Mouse (Mus musculus) layer of hippocampus, adult 8-10 months (tissue): ENCODE results near the gene Cenph. TPM values are rescaled to one million over a fixed set of nuclear protein-coding genes. Genes with fewer than 3 reads are reported as not detected.
"Not testable (repeated sequence)": the region's sequence is repeated elsewhere in the genome, so short reads cannot be mapped to it uniquely, and the experiment has no call there.

ENCODE experiments used
- DNase-seq, 2 experiments: peaks; one replicate each; pipeline ENCODE4 v3.0.0; 2022; ENCODE audit warnings: low spot score in 2 of 2
- total RNA-seq, 4 experiments: library from RNA; stranded (reverse); gene quantifications; 2 replicates each; pipeline ENCODE4 v1.2.4; 2022

Gene Cenph
- under 1 TPM in 3 of 4 experiments, not detected in 1; 0.33 to 0.90 (median 0.43) TPM for total RNA-seq

DNA sequence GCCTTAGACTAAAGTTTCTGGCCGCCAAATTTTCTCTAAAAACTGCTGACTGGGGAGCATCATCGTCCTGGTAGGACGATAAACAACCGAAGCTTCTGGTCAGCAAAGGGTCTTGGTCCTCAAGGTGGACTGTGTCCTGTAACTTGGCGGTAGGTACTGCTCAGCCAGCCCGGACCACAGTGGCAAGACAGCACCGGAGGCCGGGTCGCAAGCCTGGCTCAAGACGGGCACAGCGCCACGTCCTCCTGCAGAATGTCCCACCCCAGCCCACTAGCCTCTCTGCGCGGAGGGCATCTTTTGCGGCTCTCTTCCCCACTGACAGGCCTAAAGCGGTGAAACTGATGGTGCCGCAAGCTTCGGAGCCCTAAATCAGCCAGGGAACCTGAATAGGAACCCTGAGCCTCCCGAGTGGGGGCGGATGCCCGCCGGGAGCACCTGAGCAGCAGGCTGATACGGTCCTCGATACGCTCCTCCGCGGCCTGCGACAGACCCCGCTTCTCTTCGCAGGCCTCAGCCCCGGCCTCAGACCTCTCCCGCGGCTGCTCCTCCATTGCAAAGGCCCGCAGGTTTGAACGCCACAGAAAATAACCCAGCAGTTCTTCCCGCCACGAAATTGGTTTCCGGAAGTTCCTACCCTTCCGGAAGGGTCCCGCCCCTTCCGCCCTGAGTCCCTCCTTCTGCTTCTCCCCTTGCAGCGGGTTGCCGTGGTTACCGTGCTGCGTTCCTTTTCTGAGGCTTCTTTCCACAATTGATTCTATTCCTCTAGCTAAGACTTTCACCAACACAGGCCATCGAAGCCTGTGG lies at the start of gene Cenph:
Cenph (minus strand) TSS at position 648 of the 804 bp plus-strand sequence.
- DNase-seq: peak; percentile 78

DNA sequence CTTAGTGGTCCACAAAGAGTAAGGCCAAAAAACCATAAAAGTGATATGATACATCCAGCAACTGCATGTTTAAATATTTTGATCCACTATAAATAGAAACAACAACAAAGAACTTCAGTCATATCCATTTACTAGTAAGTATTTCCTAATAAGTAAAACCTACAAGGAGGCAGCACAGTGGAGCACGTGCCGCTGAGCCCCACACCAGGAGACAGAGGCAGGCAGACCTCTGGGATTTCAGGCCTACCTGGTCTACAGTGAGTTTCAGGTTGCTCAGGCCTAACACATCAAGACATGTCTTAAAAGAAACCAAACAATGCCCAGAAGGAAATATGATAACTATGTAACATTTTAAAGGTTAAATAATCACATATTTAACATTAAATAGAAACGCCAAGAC lies 49.2 kb upstream of the Cenph start:
- DNase-seq: no peak

DNA sequence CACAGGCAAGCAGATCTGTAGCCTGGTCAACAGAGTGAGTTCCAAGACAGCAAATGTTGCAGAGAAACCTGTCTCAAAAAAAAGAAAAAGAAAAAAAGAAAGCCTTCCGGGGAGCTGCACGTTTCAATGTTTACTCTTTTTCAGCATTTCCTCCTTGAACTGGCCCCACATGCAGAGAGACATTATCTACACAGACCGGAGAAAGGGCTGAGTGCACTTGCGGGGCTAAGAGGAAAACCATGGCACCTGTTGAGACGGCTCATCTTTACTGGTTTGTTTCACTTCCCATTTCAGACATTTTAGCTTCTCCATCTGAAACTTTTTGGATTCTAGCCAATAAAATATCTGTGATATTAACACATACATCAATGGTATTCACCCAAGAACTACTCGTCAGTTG lies 48.6 kb upstream of the Cenph start:
- DNase-seq: no peak

DNA sequence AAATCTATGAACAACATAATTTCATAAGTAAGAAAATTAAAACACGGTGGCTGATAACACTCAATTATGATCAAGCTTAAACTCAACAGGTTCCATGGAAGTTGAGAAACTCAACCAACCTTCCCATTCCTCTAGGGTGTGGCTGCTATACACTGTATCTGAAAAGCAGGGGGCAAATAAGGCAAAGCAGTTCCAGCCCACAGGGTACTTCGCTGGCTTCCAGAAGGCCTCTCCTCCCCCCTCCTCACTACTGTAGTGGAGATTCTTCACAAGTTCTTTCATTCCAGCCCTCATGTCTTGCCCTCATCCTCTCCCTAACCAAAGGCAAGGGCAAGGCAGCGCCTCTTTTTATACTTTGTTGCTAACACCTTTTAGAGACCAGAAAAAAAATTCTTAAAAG lies 48.2 kb upstream of the Cenph start:
- no peak for DNase-seq

DNA sequence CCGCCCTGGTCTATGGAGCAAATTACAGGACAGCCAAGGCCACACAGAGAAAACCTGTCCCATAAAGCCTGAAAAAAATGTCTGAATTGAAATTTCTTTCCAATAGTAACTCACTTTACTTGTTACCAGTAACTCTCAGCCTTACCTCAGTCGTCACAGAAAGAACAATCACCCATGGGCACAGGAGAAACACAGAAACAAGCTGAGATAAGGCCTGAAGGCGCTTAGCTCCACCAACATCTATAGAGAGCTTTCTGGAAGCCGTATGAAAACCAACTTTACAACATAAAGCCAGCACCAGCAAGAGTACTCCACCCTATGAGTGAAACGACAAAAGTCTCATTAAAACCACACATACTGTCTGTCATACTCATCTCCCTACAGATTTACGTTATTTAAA lies 38.8 kb upstream of the Cenph start:
- no peak for DNase-seq

DNA sequence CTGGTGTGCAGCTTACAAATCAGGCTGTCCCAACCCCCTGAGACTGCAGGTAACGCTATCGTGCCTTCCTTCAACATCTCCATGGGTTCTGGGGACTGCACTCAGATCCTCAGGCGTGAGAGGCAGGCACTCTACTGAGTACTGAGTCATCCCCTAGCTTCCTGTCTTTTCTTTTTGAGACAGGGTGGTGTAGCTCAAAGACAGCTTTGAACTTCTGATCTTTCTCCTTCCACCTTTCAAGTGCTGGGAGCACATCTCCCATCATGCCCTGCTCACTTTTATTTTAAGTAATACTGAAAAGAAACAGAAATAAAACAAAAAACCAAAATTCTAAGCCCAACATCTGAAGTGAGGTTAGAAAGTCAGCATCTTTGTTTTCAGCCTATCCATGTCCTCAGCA lies 30.1 kb upstream of the Cenph start:
- DNase-seq: no peak

- DNase-seq: no peak
These were observed 21.5 kb upstream of the Cenph start for GRCm38 (mm10) chr13:100797171-100797570.

DNA sequence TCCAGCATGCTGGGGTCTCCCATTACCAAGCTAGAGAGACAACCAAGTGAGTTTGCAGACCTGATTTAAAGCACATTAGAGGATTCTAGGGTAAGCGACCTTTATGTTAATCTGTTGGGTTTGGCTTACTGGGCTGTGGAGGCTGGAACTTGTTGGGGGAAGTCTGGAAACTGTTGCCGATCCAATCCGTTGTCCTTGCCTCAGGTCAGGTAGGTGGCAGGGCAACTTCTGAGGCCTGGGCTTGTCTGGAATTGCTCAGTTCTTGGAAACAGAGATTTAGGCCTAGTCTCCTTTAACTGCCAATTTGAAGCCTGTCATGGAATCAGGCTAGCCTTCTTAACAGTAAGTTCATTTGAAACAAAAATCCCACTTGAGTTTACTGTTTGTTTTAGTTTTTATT lies 13.4 kb upstream of the Cenph start:
- no peak for DNase-seq

DNA sequence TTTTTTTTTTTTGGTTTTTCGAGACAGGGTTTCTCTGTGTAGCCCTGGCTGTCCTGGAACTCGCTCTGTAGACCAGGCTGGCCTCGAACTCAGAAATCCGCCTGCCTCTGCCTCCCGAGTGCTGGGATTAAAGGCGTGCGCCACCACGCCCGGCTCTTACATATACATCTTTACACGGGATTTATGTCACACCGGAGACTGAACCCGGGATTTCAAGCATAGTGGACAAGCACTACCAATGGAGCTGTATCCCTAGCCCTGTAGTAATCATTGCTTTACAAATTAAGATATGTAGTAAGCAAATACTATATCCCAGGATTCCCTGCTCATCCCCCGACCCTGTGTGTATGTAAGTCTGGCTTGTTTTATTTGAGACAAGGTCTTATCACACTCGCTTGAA lies 12.4 kb upstream of the Cenph start:
- not testable (repeated sequence) for DNase-seq

- DNase-seq: no peak
These were observed 11.8 kb upstream of the Cenph start for GRCm38 (mm10) chr13:100787316-100788010.

DNA sequence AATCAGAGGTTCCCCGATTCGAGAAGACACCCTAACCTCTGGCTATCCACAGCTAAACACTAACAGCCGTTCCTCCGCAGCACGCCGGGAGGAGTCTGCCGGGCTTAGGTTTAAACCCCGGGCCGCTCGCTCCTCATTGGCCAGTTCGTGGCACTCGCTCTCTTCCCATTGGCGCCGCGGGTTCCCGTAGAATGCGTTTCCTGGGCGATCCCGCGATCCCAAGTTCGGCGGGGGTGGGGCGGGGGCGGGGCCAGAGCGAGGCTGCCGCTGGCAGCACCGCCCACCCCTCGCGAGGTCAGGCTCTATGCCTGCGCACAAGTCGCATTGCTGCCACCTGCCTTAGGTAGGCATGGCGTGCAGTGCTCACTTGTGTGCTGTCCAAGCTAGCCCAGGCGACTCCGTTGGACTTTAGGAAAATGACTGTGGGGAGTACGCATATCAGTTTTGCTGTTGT lies 10.7 kb upstream of the Cenph start, which contains the start of gene Ccnb1:
Ccnb1 (minus strand) TSS at position 157 of the 454 bp plus-strand sequence.
- peak; percentile 72 to 81 for DNase-seq

- DNase-seq: no peak
These were observed 10.2 kb upstream of the Cenph start for GRCm38 (mm10) chr13:100785806-100786413.

DNA sequence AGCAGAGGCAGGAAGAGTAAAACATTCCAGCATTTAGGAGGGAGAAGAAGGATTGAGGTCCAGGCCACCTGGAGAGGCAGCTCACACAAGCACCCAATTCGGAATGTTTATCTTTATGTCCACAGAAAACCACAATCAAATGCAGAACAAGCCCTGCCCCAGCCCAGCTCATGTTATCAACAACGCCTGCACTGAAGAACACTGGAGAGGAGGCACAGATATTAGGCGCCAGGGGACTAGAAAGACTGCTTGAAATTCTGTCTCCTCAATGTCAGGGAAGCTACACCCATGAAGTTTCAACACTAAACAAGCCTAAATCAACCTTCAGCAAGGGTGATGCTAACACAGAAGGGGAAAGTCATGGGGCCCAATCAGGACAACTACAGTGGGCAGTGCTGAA lies 1.8 kb upstream of the Cenph start:
- DNase-seq: no peak

GRCm38 (mm10) chr13:100776710-100777109 lies 1.0 kb upstream of the Cenph start:
- DNase-seq: no peak

- no peak for DNase-seq
These were observed 339 bp upstream of the Cenph start for GRCm38 (mm10) chr13:100776056-100776419.

DNA sequence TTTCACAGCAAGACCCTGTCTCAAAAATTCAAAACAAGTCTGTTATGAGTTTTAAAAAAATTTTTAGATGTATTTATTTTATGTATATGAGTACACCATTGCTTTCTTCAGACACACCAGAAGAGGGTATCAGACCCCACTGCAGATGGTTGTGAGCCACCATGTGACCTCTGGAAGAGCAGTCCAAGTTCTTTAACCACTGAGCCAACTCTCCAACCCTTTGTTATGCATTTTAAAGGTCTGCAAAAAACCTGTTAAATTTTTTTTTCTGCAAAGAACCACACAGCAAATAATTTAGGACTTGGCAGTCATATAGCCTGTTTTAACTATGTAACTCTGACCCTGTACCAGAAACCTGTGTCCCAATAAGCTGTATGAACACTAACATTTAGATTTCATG lies 995 bp downstream of the Cenph start:
- no peak for DNase-seq

DNA sequence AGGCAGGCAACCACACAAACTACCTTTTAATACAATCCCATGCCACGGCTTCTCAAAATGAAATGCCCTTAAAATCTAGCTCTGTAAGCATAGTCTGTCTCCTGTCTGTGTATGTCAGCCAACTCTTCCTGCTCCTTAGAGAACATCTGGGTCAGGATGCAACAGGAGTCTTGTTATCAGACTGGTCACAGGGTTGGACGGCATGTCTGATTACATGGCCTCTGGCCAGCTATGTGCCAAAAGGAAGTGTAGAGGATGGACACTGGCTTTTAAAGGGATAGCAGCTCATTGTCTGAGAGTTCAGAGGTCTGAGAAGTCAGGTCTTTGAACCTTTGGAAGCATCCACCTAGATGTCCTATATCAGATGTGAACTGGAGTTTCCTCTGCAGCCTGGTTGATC lies 20.4 kb downstream of the Cenph start:
- DNase-seq: no peak

- no peak for DNase-seq
These were observed 21.5 kb downstream of the Cenph start for GRCm38 (mm10) chr13:100754186-100754585.

DNA sequence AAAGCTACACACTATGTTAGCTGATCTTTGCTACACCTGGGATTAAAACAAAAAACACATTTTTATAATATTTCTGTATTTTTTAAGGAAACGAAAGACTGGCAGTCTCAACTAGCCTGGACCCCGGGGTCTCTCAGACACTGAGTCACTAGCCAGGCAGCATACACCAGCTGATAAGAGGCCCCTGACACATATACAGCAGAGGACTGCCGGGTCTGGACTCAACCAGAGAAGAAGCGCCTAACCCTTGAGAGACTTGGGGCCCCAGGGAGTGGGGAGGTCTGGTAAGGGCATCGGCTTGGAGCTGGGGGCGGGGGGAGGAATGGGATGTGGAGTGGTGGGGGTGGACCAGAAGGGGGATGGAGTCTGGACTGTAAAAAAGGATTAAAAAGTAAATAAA lies 22.7 kb downstream of the Cenph start:
- no peak for DNase-seq

- no peak for DNase-seq
These were observed 23.2 kb downstream of the Cenph start for GRCm38 (mm10) chr13:100752529-100752928.

GRCm38 (mm10) chr13:100751402-100751801 lies 24.3 kb downstream of the Cenph start:
- no peak for DNase-seq

- DNase-seq: no peak
These were observed 24.9 kb downstream of the Cenph start for GRCm38 (mm10) chr13:100750799-100751198.
